Mouse (Mus musculus) liver, postnatal 0 days (tissue): ENCODE measurements around the gene Abcc1.

Source experiments
- CTCF ChIP-seq: sonication (generic); IDR thresholded peaks from 2 replicates; pipeline ENCODE4 v1.5.1; 2016; ENCODE audit warnings: antibody characterized with exemption, low read depth
- EP300 ChIP-seq: IDR thresholded peaks from 2 replicates; pipeline ENCODE4 v1.6.1; 2016; ENCODE audit warnings: antibody characterized with exemption, low read depth, mild to moderate bottlenecking

DNA sequence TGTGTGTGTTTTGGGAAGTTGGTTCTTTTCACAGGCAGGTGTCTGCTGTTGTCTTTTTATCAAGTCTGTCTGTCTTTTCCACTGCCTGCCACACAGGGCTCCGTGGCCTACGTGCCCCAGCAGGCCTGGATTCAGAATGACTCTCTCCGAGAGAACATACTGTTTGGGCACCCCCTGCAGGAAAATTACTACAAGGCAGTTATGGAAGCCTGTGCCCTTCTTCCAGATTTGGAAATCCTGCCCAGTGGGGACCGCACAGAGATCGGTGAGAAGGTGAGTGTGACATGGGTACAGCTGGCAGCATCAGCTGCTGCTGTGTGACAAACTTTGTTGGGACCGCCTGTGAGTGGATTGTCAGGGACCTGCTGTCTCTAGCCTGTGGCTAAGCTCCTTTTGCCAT is 83.8 kb downstream of the Abcc1 start:
- TF ChIP-seq CTCF, result no peak
- TF ChIP-seq EP300, result no peak
